In genomic region chr11:12696321-12696720, GRCm38 (mm10) we compare ENCODE assay signal across 12 mouse cellular contexts.
"Had no signal": no experiment of that assay in that cellular context is flagged by ENCODE, and none has a peak within 500 bp of the region (broad histone marks: within the 10 kb centered on the region; RNA-seq: fewer than 3 reads in every experiment).

No protein-coding gene starts in this region.

- H3K4me3 ChIP-seq: kidney, embryonic 15.5 days; limb, embryonic 13.5 days; midbrain, embryonic 12.5 days; stomach, embryonic 15.5 days had no signal

- H3K27me3 ChIP-seq: kidney, embryonic 15.5 days; limb, embryonic 13.5 days; midbrain, embryonic 12.5 days; stomach, embryonic 15.5 days had no signal

- DNase-seq: kidney, postnatal 14 days; left cerebral cortex, postnatal 4 days; lung, adult 18-20 months; lung, postnatal 4 days; thymus, postnatal 4 days had no signal

- H3K36me3 ChIP-seq: kidney, embryonic 15.5 days; limb, embryonic 13.5 days; midbrain, embryonic 12.5 days; stomach, embryonic 15.5 days had no signal

- H3K9me3 ChIP-seq: kidney, embryonic 15.5 days; limb, embryonic 13.5 days; midbrain, embryonic 12.5 days; stomach, embryonic 15.5 days had no signal

- H3K9ac ChIP-seq: kidney, embryonic 15.5 days; limb, embryonic 13.5 days; liver, embryonic 14.5 days; midbrain, embryonic 12.5 days; stomach, embryonic 15.5 days had no signal

- ATAC-seq: lung, postnatal 0 days; midbrain, embryonic 16.5 days had no signal

- H3K4me2 ChIP-seq: kidney, embryonic 15.5 days; limb, embryonic 13.5 days; midbrain, embryonic 12.5 days; stomach, embryonic 15.5 days had no signal

- H3K4me1 ChIP-seq: kidney, embryonic 15.5 days; limb, embryonic 13.5 days; midbrain, embryonic 12.5 days; stomach, embryonic 15.5 days had no signal

- H3K27ac ChIP-seq: kidney, embryonic 15.5 days; limb, embryonic 13.5 days; liver, embryonic 14.5 days; midbrain, embryonic 12.5 days; stomach, embryonic 15.5 days had no signal
